Mouse (Mus musculus) CH12.LX (cell line): Measurements from ENCODE around the gene Cox14.

Experiments
- ETS1 ChIP-seq: conservative IDR thresholded peaks from 2 replicates; pipeline ENCODE4 v1.6.1; 2012; ENCODE audit warnings: low read depth, mild to moderate bottlenecking, inconsistent platforms, low read length, improper control_type of control experiment, moderate library complexity
- MAFK ChIP-seq: IDR thresholded peaks from 2 replicates; pipeline ENCODE4 v1.6.1; 2011; ENCODE audit warnings: low read length, improper control_type of control experiment; ENCODE audit not compliant: insufficient replicate concordance
- MEF2A ChIP-seq: IDR thresholded peaks from 2 replicates; pipeline ENCODE4 v1.6.1; 2014; ENCODE audit warnings: low read depth, mild to moderate bottlenecking, inconsistent platforms, low read length, improper control_type of control experiment, borderline replicate concordance
- POLR2A ChIP-seq: IDR thresholded peaks from 2 replicates; pipeline ENCODE4 v1.6.1; 2011; ENCODE audit warnings: low read depth, mild to moderate bottlenecking, improper control_type of control experiment, low read length
- RCOR1 ChIP-seq: conservative IDR thresholded peaks from 2 replicates; pipeline ENCODE4 v1.6.1; 2012; ENCODE audit warnings: low read depth, mild to moderate bottlenecking, inconsistent platforms, low read length, improper control_type of control experiment
- TCF12 ChIP-seq: IDR thresholded peaks from 2 replicates; pipeline ENCODE4 v1.6.1; 2014; ENCODE audit warnings: low read depth, mild to moderate bottlenecking, inconsistent platforms, low read length, improper control_type of control experiment
- UBTF ChIP-seq: IDR thresholded peaks from 2 replicates; pipeline ENCODE4 v1.6.1; 2012; ENCODE audit warnings: low read depth, mild to moderate bottlenecking, inconsistent platforms, low read length, improper control_type of control experiment, moderate library complexity
- ZKSCAN1 ChIP-seq: IDR thresholded peaks from 2 replicates; pipeline ENCODE4 v1.6.1; 2012; ENCODE audit warnings: low read depth, inconsistent platforms, low read length, improper control_type of control experiment, borderline replicate concordance

- TF ChIP-seq ETS1 (no peak), UBTF (no peak), MEF2A (no peak), MAFK (no peak), POLR2A (no peak), ZKSCAN1 (no peak), TCF12 (no peak), RCOR1 (no peak)
Measured at GRCm38 (mm10) chr15:99688712-99689111, 36.7 kb upstream of the Cox14 start.
